Mouse (Mus musculus): ENCODE measurements at regions not wholly inside any gene's neighbourhood (a gene's known extent, or its start where the extent isn't known, plus 50 kb on each side); places are given as distances from the start of the nearest gene placed in this dataset.
A peak's percentile ranks its signal among the peaks of the same experiment; 100 is the strongest.
"Not testable (repeated sequence)": the region's sequence is repeated elsewhere in the genome, so short reads cannot be mapped to it uniquely, and the experiment has no call there.

DNA sequence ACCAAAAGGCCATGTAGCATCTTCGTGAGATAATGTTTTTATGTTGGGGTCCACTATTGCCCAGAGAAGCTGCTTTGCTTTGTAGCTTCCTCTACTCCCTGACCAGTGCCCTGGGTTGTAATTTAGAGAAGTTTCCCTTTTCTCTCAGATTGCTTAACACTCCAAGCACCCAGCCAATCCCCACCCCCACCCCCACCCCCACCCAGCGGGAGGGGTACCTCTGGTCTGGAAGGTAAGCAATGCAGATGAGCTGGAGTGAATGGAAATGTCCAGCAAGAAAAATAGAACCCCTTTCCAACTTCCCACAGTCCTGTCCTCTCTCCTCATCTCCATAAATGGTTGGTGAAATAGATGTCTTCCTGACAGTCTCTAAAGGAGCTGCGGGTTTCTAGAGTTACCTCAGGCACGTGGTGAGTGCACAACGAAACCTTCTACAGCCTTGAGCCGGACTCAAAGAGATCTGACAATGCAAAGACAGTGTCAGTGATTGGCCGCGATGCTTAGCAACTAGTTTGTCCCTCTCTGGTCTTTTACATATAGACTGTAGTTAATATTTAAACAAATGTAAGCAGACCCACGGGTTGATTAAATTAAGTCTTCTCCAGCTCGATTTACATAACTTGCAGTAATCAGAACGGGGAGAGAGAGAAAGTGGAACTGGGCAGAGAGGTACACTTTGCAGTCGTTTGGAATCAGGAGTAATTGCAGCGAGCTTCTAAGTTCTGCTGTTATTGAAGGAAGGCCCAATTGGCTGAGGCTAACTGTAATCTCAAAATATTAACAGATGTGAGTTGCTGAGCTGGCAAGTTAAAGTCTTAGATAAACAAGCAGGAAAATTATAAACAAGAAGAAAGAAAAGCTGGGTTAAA is 121.7 kb upstream of the Dapk1 start:
- 18% methylated on average over 13 of the region's 13 CpGs for WGBS
- ATAC-seq (replicated peaks; ENCODE audit: extremely low read depth, insufficient read depth, low FRiP score), result no peak

DNA sequence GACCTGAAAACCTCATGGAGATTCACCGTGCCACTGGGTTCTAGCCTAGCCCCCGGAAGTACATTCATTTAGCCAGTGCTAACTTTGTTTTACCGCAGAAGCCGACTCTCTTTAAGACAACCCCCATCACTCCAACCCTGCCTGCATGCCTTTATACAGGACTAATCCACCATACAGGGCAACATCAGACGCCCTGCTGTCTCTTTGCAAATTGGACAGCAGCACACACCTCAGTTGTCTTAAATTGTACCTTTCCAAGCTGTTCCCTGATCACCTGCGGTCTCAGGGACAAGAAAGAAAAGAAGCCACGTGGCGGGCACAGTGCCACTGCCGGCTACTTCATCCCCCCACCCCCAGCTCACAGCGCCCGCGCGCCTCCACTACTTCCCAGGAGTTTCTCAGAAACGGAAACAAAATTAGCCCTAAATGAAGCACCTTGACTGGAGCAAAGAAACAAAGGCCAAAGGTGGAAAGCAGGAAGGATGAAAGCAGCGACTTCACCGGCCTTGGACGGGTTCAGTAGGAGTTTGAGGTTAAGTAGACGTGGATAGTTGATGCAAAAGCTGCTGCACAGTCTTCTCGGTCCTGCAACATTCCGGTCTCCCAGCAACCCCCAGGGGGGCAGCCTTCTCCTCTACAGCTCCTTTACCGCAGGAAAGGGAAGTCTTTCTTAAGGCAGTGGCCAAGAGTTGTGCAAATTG is 120.9 kb upstream of the Dapk1 start:
- no peak overlapping the region for H3K27ac ChIP-seq (ENCODE audit: low read length)
- no peak for ATAC-seq (replicated peaks; ENCODE audit: extremely low read depth, insufficient read depth, low FRiP score)
- H3K9ac ChIP-seq (ENCODE audit: low read length), result no peak overlapping the region

More for the DNA sequence above, 121.7 kb upstream of the Dapk1 start:
- Histone ChIP-seq H3K4me1 (ENCODE audit: control insufficient read depth, insufficient read depth, low read length) (peaks cover 14% of the 10 kb centered on the region), H3K27ac (ENCODE audit: low read length) (no peak overlapping the region), H3K4me2 (ENCODE audit: low read depth, low read length) (peak overlapping the region; percentile 87), H3K36me3 (ENCODE audit: control insufficient read depth, insufficient read depth) (no peaks in the 10 kb centered on the region), H3K9ac (ENCODE audit: low read length) (no peak overlapping the region), H3K27me3 (ENCODE audit: control insufficient read depth, insufficient read depth, low read length) (0 out of 2 replicates have a peak, but pooled peaks cover 3% of the 10 kb centered on the region), H3K4me3 (ENCODE audit: low read length) (no peak overlapping the region; the same call in 1 of the 2 replicates), H3K9me3 (replicated peaks; ENCODE audit: control insufficient read depth, low read length) (no peaks in the 10 kb centered on the region)

DNA sequence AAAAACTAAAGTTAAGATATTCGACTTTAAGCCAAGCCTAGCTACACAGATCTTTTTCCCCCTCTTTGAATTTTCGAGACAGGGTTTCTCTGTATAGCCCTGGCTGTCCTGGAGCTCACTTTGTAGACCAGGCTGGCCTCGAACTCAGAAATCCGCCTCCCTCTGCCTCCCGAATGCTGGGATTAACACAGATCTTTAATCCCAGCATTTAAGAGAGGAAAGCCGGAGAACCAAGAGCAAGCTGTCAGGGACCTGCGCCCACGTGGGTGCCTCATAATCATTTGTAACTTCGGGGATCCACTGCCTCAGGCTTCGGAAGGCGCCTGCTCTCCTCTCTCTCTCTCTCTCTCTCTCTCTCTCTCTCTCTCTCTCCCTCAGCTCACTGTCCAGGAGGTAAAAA is 120.3 kb upstream of the Dapk1 start:
- not testable (repeated sequence) for ATAC-seq (replicated peaks; ENCODE audit: extremely low read depth, insufficient read depth, low FRiP score); H3K9ac ChIP-seq (ENCODE audit: low read length); H3K27ac ChIP-seq (ENCODE audit: low read length); H3K27me3 ChIP-seq (ENCODE audit: control insufficient read depth, insufficient read depth, low read length); H3K9me3 ChIP-seq (replicated peaks; ENCODE audit: control insufficient read depth, low read length); H3K4me3 ChIP-seq (ENCODE audit: low read length); H3K4me2 ChIP-seq (ENCODE audit: low read depth, low read length); H3K36me3 ChIP-seq (ENCODE audit: control insufficient read depth, insufficient read depth)
- peaks cover 19% of the 10 kb centered on the region for H3K4me1 ChIP-seq (ENCODE audit: control insufficient read depth, insufficient read depth, low read length)
- WGBS, result 78% methylated on average over 11 of the region's 11 CpGs

More for the DNA sequence above, 120.9 kb upstream of the Dapk1 start:
- H3K27me3 ChIP-seq (ENCODE audit: control insufficient read depth, insufficient read depth, low read length), result 0 out of 2 replicates have a peak, but pooled peaks cover 3% of the 10 kb centered on the region
- no peaks in the 10 kb centered on the region for H3K9me3 ChIP-seq (replicated peaks; ENCODE audit: control insufficient read depth, low read length)
- 12% methylated on average over 21 of the region's 21 CpGs for WGBS
- H3K4me3 ChIP-seq (ENCODE audit: low read length), result peak overlapping the region; percentile 19
- H3K4me2 ChIP-seq (ENCODE audit: low read depth, low read length), result peak overlapping the region; percentile 53
- peaks cover 16% of the 10 kb centered on the region for H3K4me1 ChIP-seq (ENCODE audit: control insufficient read depth, insufficient read depth, low read length)
- no peaks in the 10 kb centered on the region for H3K36me3 ChIP-seq (ENCODE audit: control insufficient read depth, insufficient read depth)

DNA sequence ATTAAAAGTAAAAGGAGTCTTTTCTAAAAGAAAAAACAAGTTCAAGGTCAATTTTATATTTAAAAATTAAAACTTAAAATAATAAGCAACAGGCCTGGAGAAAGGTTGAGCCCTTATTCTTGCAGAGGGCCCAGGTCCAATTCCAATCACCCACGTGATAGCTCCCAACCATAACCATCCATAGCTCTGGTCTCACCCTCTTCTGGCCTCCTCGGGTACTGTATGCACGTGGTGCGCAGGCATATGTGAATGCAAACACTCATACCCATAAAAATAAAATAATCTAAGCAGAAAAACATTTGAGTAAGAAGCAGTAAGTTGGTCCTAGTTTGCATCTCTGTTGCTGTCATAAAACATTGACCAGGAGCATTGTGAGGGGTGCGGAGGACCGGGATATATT is 119.8 kb upstream of the Dapk1 start:
- Histone ChIP-seq H3K9me3 (replicated peaks; ENCODE audit: control insufficient read depth, low read length) (no peaks in the 10 kb centered on the region), H3K27ac (ENCODE audit: low read length) (no peak overlapping the region), H3K9ac (ENCODE audit: low read length) (no peak overlapping the region), H3K36me3 (ENCODE audit: control insufficient read depth, insufficient read depth) (no peaks in the 10 kb centered on the region), H3K4me3 (ENCODE audit: low read length) (no peak overlapping the region), H3K4me2 (ENCODE audit: low read depth, low read length) (no peak overlapping the region), H3K4me1 (ENCODE audit: control insufficient read depth, insufficient read depth, low read length) (peaks cover 19% of the 10 kb centered on the region), H3K27me3 (ENCODE audit: control insufficient read depth, insufficient read depth, low read length) (0 out of 2 replicates have a peak, but pooled peaks cover 3% of the 10 kb centered on the region)
- no peak for ATAC-seq (replicated peaks; ENCODE audit: extremely low read depth, insufficient read depth, low FRiP score)
- WGBS, result 94% methylated on average over 6 of the region's 6 CpGs

DNA sequence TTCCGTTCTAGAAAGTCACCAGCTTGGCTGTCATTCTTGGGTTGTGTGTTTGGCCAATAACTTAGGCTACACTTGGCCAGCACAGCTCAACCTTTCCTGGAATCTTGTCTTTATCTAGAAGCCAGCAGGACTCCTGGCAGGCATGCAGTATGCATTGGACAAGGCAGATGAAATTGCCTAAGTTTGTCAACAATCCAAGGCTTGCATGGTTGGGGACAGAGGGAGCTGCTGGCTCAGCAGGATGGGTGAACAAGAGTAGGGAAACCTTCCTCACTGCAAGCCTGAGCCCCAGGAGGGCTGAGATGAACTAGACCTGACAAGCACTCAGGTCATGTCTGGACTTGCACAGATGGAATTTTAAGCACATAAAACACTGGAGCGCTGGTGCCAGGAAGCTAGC is 115.6 kb upstream of the Dapk1 start:
- no peak overlapping the region for H3K4me2 ChIP-seq (ENCODE audit: low read depth, low read length)
- H3K9ac ChIP-seq (ENCODE audit: low read length), result no peak overlapping the region
- no peak overlapping the region for H3K4me3 ChIP-seq (ENCODE audit: low read length)
- 66% methylated on average over 2 of the region's 2 CpGs for WGBS
- H3K36me3 ChIP-seq (ENCODE audit: control insufficient read depth, insufficient read depth), result no peaks in the 10 kb centered on the region
- peak; percentile 45; the same call in 1 of the 2 replicates for ATAC-seq (replicated peaks; ENCODE audit: extremely low read depth, insufficient read depth, low FRiP score)
- H3K27me3 ChIP-seq (ENCODE audit: control insufficient read depth, insufficient read depth, low read length), result no peaks in the 10 kb centered on the region
- H3K4me1 ChIP-seq (ENCODE audit: control insufficient read depth, insufficient read depth, low read length), result peaks cover 16% of the 10 kb centered on the region
- H3K9me3 ChIP-seq (replicated peaks; ENCODE audit: control insufficient read depth, low read length), result no peaks in the 10 kb centered on the region
- no peak overlapping the region for H3K27ac ChIP-seq (ENCODE audit: low read length)

DNA sequence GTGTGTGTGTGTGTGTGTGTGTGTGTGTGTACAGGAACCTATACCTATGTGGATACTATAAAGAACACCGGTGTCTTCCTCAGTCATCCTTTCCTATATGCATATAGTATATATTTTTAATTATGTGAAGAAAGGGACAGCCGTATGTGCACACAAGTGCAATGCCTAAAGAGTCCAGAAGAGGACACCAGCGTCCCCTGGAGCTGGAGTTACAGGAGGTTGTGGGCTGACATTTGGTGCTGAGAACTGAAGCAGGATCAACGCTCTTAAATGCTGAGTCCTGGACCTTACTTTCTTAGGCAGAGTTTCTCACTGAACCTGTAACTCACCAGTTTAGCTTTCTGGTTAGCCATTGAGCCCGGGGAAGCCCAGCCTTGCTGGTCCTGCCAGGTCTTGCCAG is 114.9 kb upstream of the Dapk1 start:
- Histone ChIP-seq H3K9ac (ENCODE audit: low read length) (no peak overlapping the region), H3K36me3 (ENCODE audit: control insufficient read depth, insufficient read depth) (no peaks in the 10 kb centered on the region), H3K27ac (ENCODE audit: low read length) (no peak overlapping the region), H3K4me2 (ENCODE audit: low read depth, low read length) (no peak overlapping the region), H3K9me3 (replicated peaks; ENCODE audit: control insufficient read depth, low read length) (no peaks in the 10 kb centered on the region), H3K27me3 (ENCODE audit: control insufficient read depth, insufficient read depth, low read length) (no peaks in the 10 kb centered on the region), H3K4me3 (ENCODE audit: low read length) (no peak overlapping the region), H3K4me1 (ENCODE audit: control insufficient read depth, insufficient read depth, low read length) (peaks cover 15% of the 10 kb centered on the region; the same call in 1 of the 2 replicates)
- 93% methylated on average over 5 of the region's 5 CpGs for WGBS
- ATAC-seq (replicated peaks; ENCODE audit: extremely low read depth, insufficient read depth, low FRiP score), result no peak

DNA sequence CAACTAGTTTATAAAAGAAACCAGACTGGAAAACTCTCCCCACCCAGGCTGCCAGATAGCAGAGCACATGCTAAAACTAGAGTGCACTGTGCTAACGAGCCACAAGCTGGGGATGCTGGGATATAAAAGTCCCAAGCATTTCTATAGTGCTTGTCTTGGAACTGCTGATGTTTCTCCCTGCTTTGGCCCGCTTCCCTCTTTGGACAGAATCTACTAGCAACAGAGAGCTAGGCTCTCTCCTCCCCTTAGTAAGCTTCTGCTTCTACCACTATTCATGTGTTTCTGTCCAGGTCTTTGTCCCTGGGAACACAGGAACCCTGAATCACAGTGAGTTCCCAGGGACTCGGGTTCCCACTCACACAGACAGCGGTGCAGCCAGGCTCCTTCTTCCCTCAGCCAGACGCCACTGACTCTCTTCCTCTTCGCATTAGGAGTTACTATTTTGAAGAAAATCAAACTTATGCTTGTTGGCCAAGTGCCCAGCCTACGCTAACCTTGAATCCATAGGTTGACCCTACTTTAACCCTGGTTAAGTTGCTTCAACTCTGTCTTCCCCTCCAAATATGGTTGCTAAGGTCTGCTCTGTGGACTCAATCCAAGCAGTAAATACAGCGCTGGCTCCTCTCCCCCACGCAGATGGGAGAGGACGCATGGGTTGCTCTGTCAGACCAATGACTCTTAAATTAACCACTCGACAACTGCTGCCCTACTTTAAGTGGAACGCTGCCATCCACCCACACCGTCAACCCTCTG is 113.4 kb upstream of the Dapk1 start:
- WGBS, result 41% methylated on average over 13 of the region's 13 CpGs
- Histone ChIP-seq H3K9me3 (replicated peaks; ENCODE audit: control insufficient read depth, low read length) (no peaks in the 10 kb centered on the region), H3K9ac (ENCODE audit: low read length) (0 out of 2 replicates have a peak overlapping the region, but pooled peaks have one; percentile 13), H3K36me3 (ENCODE audit: control insufficient read depth, insufficient read depth) (no peaks in the 10 kb centered on the region), H3K4me2 (ENCODE audit: low read depth, low read length) (peak overlapping the region; percentile 19; the same call in 1 of the 2 replicates), H3K27ac (ENCODE audit: low read length) (peak overlapping the region; percentile 69), H3K27me3 (ENCODE audit: control insufficient read depth, insufficient read depth, low read length) (no peaks in the 10 kb centered on the region), H3K4me1 (ENCODE audit: control insufficient read depth, insufficient read depth, low read length) (peaks cover 15% of the 10 kb centered on the region; the same call in 1 of the 2 replicates), H3K4me3 (ENCODE audit: low read length) (no peak overlapping the region)
- peak; percentile 41; the same call in 1 of the 2 replicates for ATAC-seq (replicated peaks; ENCODE audit: extremely low read depth, insufficient read depth, low FRiP score)

DNA sequence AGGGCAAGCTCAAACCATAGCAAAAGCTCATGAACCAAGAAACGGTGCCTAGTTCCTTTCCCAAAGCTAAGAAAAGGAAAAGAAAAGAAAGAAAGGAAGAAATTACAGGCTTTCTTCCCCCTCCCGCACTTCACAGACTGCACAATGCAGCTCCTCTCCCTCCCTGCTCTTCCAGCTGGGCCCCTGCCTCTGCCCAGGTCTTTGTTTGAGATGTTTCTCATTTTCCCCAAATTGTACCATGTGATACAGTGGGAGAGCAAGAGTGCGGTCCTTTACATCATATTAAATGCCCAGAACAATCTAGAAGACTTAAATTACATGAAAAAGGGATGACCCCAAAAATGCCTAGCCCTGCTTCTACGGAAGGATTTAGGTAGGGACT is 112.9 kb upstream of the Dapk1 start:
- Histone ChIP-seq H3K4me2 (ENCODE audit: low read depth, low read length) (0 out of 2 replicates have a peak overlapping the region, but pooled peaks have one; percentile 19), H3K36me3 (ENCODE audit: control insufficient read depth, insufficient read depth) (no peaks in the 10 kb centered on the region), H3K4me1 (ENCODE audit: control insufficient read depth, insufficient read depth, low read length) (peaks cover 15% of the 10 kb centered on the region; the same call in 1 of the 2 replicates), H3K9ac (ENCODE audit: low read length) (no peak overlapping the region), H3K27ac (ENCODE audit: low read length) (0 out of 2 replicates have a peak overlapping the region, but pooled peaks have one; percentile 69), H3K9me3 (replicated peaks; ENCODE audit: control insufficient read depth, low read length) (no peaks in the 10 kb centered on the region), H3K4me3 (ENCODE audit: low read length) (no peak overlapping the region), H3K27me3 (ENCODE audit: control insufficient read depth, insufficient read depth, low read length) (no peaks in the 10 kb centered on the region)
- WGBS, result 70% methylated on average over 4 of the region's 4 CpGs
- ATAC-seq (replicated peaks; ENCODE audit: extremely low read depth, insufficient read depth, low FRiP score), result no peak

Measured in heart, embryonic 16.5 days (tissue).